Mouse (Mus musculus): ENCODE measurements around the gene Cib4. TPM values are rescaled to one million over a fixed set of nuclear protein-coding genes. Genes with fewer than 3 reads are reported as not detected.

Cib4 gene
- polyA plus RNA-seq, 1 experiment from 2014 or later: not detected

DNA sequence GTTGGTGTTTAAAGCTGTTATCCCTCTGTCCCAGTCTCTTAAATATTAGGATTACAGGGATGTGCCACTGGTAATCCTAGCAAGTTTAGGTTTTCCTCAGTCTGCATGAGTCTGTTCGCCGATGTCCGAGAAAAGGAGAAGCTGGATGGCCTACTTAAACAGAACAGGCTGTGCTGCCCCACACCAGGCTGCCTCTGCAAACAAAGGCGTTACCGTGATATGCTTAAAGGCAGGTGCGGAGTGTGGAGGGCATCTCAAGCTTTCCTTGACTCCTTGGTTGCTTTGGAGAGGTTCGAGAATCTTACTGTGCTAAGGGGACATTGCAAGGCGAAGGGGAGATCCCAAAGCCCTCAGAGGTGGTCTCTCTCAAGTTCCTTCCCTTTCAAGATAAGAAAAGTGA, 48.8 kb downstream of the Cib4 start:
- no peak overlapping the region for H3K9ac ChIP-seq
- WGBS: 88% methylated on average over 8 of the region's 8 CpGs
- no peak overlapping the region for H3K27ac ChIP-seq
- no peaks in the 10 kb centered on the region for H3K36me3 ChIP-seq (replicated peaks)
- H3K4me2 ChIP-seq: no peak overlapping the region
- no peak overlapping the region for H3K4me3 ChIP-seq (replicated peaks)
- H3K4me1 ChIP-seq: no peaks in the 10 kb centered on the region
- H3K9me3 ChIP-seq: no peaks in the 10 kb centered on the region
- no peak for ATAC-seq (ENCODE audit: low FRiP score)
- 0 out of 2 replicates have a peak, but pooled peaks cover 5% of the 10 kb centered on the region for H3K27me3 ChIP-seq

DNA sequence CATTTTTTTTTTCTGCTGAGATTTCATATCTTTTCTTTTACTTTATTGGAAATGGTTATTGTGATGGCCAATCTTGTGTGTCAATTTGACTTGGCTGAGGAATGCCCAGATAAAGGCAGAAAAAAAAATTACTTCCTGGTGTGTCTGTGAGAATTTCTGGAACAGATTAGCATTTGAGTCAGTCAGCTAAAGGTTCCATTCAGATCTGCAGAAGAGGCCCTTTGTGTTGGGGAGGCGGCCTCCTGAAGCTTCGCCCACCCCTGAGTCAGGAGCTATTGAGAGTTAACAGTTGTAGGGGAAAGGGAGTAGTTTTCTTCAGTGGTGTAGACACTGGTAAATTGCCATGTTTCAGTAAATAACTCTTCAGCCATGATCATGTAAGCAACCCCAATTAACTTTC, 50.3 kb downstream of the Cib4 start:
- H3K9me3 ChIP-seq: no peaks in the 10 kb centered on the region
- H3K27ac ChIP-seq: no peak overlapping the region
- H3K9ac ChIP-seq: no peak overlapping the region
- H3K4me1 ChIP-seq: no peaks in the 10 kb centered on the region
- H3K4me2 ChIP-seq: no peak overlapping the region
- no peak for ATAC-seq (ENCODE audit: low FRiP score)
- no peaks in the 10 kb centered on the region for H3K36me3 ChIP-seq (replicated peaks)
- no peak overlapping the region for H3K4me3 ChIP-seq (replicated peaks)
- WGBS: 32% methylated on average over 2 of the region's 2 CpGs
- 0 out of 2 replicates have a peak, but pooled peaks cover 5% of the 10 kb centered on the region for H3K27me3 ChIP-seq

DNA sequence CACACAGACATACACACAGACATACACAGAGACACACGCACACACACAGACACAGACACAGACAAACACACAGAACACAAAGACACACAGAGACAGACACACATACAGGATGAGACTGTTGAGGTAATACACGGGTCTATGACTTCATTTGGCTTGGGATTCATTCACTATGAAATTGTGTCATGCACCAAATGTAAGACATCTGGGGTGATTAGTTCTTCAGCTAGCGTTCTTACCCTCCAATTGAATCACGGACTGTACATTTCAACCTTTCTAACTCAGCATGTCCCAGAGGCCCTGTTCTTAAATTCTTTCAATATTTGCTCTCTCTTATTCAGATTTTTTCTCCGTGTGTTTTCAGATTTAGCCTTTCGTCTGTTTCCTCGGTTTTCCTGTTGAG, 51.0 kb downstream of the Cib4 start:
- WGBS: 90% methylated on average over 7 of the region's 7 CpGs
- no peak overlapping the region for H3K9ac ChIP-seq
- no peaks in the 10 kb centered on the region for H3K36me3 ChIP-seq (replicated peaks)
- no peak overlapping the region for H3K4me2 ChIP-seq
- H3K4me1 ChIP-seq: no peaks in the 10 kb centered on the region
- H3K9me3 ChIP-seq: no peaks in the 10 kb centered on the region
- no peak for ATAC-seq (ENCODE audit: low FRiP score)
- no peak overlapping the region for H3K27ac ChIP-seq
- 0 out of 2 replicates have a peak, but pooled peaks cover 5% of the 10 kb centered on the region for H3K27me3 ChIP-seq
- no peak overlapping the region for H3K4me3 ChIP-seq (replicated peaks)

DNA sequence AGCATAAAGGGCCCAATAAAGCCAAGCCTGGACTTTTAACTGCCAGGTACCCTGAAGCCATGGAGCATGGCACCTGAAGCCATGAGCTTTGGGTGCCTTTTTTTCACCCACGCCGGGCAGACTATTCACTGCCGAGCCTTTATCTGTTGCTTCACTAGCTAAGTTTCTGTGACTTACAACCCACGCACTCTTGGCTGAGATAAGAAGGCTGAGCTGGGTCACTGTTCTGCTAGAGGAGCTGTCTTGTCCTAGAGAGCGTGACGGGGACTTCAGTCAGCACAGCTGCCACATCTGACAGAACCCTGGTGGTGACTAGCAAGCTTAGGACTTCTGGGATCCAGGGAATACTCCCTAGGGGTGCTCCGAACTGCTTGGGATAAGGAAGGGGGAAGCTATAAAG, 51.9 kb downstream of the Cib4 start:
- Histone ChIP-seq H3K9ac (no peak overlapping the region), H3K9me3 (no peaks in the 10 kb centered on the region), H3K27ac (no peak overlapping the region), H3K36me3 (replicated peaks) (no peaks in the 10 kb centered on the region), H3K27me3 (0 out of 2 replicates have a peak, but pooled peaks cover 5% of the 10 kb centered on the region), H3K4me2 (no peak overlapping the region), H3K4me3 (replicated peaks) (no peak overlapping the region), H3K4me1 (no peaks in the 10 kb centered on the region)
- ATAC-seq (ENCODE audit: low FRiP score): no peak
- WGBS: 85% methylated on average over 7 of the region's 7 CpGs

DNA sequence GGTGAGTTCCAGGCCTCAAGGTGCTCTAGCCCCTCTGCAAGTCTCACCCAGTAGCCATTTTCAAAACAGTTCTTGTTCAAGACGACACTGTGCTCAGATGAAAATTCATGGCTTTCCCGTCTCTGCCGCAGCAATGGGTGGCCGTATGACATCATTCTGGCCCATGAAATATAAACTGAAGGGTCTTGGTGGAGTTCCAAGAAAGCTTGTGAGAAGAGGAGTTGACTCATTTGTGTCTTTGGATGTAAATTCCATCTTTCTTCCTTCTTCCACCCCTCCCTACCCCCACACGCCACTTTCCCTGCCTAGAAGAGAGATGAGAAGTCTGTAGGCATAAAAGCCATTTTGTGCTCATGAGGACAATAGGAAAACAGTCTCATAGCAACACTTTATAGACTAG, 54.8 kb downstream of the Cib4 start:
- H3K36me3 ChIP-seq (replicated peaks): no peaks in the 10 kb centered on the region
- H3K4me3 ChIP-seq (replicated peaks): no peak overlapping the region
- H3K27me3 ChIP-seq: 0 out of 2 replicates have a peak, but pooled peaks cover 5% of the 10 kb centered on the region
- no peak for ATAC-seq (ENCODE audit: low FRiP score)
- no peak overlapping the region for H3K27ac ChIP-seq
- WGBS: 88% methylated on average over 5 of the region's 5 CpGs
- H3K9me3 ChIP-seq: no peaks in the 10 kb centered on the region
- no peaks in the 10 kb centered on the region for H3K4me1 ChIP-seq
- no peak overlapping the region for H3K4me2 ChIP-seq
- H3K9ac ChIP-seq: no peak overlapping the region

DNA sequence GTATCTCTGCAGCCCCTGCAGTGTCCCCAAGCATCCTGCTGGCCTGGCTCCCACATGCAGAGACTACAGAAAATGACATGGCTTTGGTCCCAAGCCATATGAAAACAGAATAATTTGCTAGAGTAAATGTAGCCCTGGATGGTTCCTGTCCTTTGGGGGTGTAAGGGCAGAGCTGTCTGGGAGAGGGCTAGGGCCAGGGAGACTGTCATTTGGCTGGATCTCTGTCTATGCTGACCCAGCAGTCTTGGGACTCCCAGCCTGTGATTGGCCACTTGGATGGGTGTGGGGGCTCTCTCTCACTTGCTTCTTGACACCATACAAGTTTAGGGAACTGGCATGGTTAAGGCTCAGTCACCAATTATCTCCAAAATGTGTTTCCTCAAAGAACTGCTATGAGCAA, 55.4 kb downstream of the Cib4 start:
- Histone ChIP-seq H3K27ac (no peak overlapping the region), H3K4me1 (no peaks in the 10 kb centered on the region), H3K4me2 (no peak overlapping the region), H3K9me3 (no peaks in the 10 kb centered on the region), H3K4me3 (replicated peaks) (no peak overlapping the region), H3K36me3 (replicated peaks) (no peaks in the 10 kb centered on the region), H3K9ac (no peak overlapping the region), H3K27me3 (0 out of 2 replicates have a peak, but pooled peaks cover 5% of the 10 kb centered on the region)
- ATAC-seq (ENCODE audit: low FRiP score): no peak

DNA sequence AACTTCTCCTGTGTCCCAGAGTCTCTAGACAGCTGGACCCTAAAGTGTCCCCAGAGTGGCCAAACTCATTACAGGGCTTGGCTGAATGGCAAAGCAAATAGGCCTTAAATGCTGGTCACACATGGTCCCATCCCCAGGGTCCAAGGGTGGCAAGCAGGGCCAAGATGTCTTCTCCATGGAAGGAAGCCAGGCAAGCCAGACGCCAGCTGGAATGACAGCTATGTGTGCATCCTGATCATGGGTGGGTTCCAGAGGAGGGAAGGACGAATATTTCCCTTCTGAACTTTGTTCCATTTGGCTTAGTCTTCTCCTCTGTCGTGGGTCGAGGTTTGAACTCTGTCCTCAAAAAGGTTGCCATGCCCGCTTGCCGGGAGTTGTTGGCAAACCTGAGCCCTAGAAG, 60.5 kb downstream of the Cib4 start:
- ATAC-seq (ENCODE audit: low FRiP score): no peak
- no peaks in the 10 kb centered on the region for H3K9me3 ChIP-seq
- H3K27ac ChIP-seq: no peak overlapping the region
- WGBS: 79% methylated on average over 6 of the region's 6 CpGs
- H3K4me1 ChIP-seq: no peaks in the 10 kb centered on the region
- H3K36me3 ChIP-seq (replicated peaks): no peaks in the 10 kb centered on the region
- H3K4me2 ChIP-seq: no peak overlapping the region
- no peak overlapping the region for H3K9ac ChIP-seq
- no peak overlapping the region for H3K4me3 ChIP-seq (replicated peaks)
- H3K27me3 ChIP-seq: no peaks in the 10 kb centered on the region

DNA sequence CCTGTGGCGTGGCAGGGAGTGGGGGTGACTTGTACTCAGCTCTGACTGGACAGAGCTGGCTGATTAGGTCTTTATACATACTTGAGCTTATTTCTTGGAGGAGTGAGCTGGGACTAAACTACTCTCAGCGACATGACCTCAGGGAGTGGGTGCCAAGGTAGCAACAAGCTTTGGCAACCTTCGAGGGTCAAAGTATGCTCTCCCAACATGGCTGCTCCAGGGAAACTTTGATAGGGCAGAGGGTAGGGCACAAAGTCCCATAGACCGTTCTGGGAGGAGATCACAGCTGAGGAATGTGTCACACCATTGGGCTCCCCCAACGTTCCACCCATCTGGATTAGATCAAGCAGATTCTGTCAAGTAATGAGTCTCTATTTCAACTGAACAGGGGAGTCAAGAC, 61.0 kb downstream of the Cib4 start:
- no peaks in the 10 kb centered on the region for H3K9me3 ChIP-seq
- no peak overlapping the region for H3K9ac ChIP-seq
- H3K27me3 ChIP-seq: no peaks in the 10 kb centered on the region
- 85% methylated on average over 5 of the region's 5 CpGs for WGBS
- no peaks in the 10 kb centered on the region for H3K4me1 ChIP-seq
- no peak overlapping the region for H3K4me2 ChIP-seq
- no peak overlapping the region for H3K4me3 ChIP-seq (replicated peaks)
- no peaks in the 10 kb centered on the region for H3K36me3 ChIP-seq (replicated peaks)
- no peak for ATAC-seq (ENCODE audit: low FRiP score)
- H3K27ac ChIP-seq: no peak overlapping the region

DNA sequence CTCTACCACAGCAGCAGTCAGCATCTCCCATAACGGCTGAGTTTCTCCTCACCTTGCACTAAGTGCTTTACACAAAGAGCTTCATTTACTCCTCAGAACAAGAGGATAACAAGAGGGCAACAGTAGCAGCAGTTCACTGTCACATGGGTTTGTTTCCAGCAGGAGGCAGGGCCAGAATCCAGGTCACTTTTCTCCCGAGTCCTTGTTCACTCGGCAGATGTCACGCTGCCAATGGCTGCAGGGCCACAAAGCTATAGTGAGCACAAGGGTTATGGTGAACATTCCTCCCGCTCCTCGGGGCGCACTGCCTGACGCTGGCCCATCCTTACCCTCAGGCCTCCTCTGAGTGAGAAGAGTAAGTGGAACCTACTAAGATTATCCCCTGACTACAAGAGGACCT, 62.1 kb downstream of the Cib4 start:
- Histone ChIP-seq H3K9ac (no peak overlapping the region), H3K9me3 (no peaks in the 10 kb centered on the region), H3K36me3 (replicated peaks) (no peaks in the 10 kb centered on the region), H3K4me2 (no peak overlapping the region), H3K4me1 (no peaks in the 10 kb centered on the region), H3K4me3 (replicated peaks) (no peak overlapping the region), H3K27me3 (no peaks in the 10 kb centered on the region), H3K27ac (no peak overlapping the region)
- WGBS: 80% methylated on average over 8 of the region's 8 CpGs
- ATAC-seq (ENCODE audit: low FRiP score): no peak

DNA sequence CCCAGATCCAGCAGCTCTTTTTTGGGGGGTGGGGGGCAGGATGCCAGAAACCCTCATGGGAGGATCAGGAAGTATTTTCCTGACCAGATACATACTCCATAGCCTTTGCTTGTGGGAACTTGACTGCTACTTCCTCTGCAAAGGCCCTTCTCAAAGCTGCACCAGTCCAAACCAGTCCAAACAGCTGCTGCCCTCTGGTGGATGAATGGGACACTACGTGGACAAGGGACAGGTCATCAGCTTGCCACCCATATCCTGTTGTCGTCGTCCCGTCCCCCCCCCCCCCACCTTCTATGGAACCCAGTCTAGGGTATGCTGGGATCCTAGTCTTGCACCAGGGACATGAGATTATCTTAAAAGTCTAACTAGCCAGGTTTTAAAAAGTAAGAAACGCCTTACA, 63.3 kb downstream of the Cib4 start:
- H3K36me3 ChIP-seq (replicated peaks): no peaks in the 10 kb centered on the region
- 16% methylated on average over 5 of the region's 5 CpGs for WGBS
- H3K27ac ChIP-seq: no peak overlapping the region
- H3K4me3 ChIP-seq (replicated peaks): no peak overlapping the region
- ATAC-seq (ENCODE audit: low FRiP score): peak; percentile 60; the same call in 1 of the 2 replicates
- no peaks in the 10 kb centered on the region for H3K27me3 ChIP-seq
- H3K9me3 ChIP-seq: no peaks in the 10 kb centered on the region
- H3K4me2 ChIP-seq: no peak overlapping the region
- H3K4me1 ChIP-seq: no peaks in the 10 kb centered on the region
- no peak overlapping the region for H3K9ac ChIP-seq

DNA sequence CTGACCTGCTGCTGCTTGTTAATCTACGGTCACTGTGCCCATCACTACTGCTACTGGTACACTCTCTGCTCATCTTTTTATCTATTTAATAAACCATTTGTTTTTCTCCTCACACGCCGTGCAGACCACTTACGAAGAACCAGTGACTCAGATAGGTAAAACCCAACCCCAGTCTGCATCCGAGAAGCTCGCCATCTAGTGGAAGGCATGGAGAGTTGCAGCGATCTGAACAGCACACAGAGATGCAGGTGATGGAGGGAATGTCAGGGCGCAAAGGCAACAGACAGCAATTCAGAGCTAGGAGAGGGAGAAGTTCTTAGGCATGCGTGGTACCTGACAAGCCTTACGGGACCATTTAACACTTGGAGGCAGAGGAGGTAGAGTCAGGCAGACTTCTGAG, 69.1 kb downstream of the Cib4 start:
- no peak overlapping the region for H3K4me3 ChIP-seq (replicated peaks)
- H3K9me3 ChIP-seq: no peaks in the 10 kb centered on the region
- no peak overlapping the region for H3K27ac ChIP-seq
- ATAC-seq (ENCODE audit: low FRiP score): no peak
- H3K4me1 ChIP-seq: no peaks in the 10 kb centered on the region
- no peak overlapping the region for H3K4me2 ChIP-seq
- 45% methylated on average over 10 of the region's 10 CpGs for WGBS
- no peak overlapping the region for H3K9ac ChIP-seq
- H3K27me3 ChIP-seq: no peaks in the 10 kb centered on the region
- H3K36me3 ChIP-seq (replicated peaks): no peaks in the 10 kb centered on the region

DNA sequence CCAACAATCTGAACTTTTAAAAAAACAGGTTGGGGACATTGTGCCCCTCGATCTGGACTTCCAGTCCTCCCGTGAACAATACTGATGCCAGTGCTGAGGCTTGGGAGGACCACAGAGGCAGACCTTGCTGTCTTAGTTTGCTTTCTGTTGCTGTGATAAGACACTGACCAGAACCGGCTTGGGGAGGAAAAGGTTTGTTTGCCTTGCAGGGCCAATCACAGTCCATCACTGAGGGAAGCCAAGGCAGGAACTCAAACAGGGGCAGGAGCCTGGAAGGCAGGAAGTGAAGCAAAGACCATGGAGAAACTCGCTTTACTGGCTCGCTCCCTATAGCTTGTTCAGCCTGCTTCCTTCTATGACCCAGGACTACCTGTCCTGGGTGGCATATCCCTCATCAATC, 73.5 kb downstream of the Cib4 start:
- H3K4me1 ChIP-seq: peaks cover 5% of the 10 kb centered on the region
- no peak for ATAC-seq (ENCODE audit: low FRiP score)
- H3K27me3 ChIP-seq: peaks cover 5% of the 10 kb centered on the region
- no peak overlapping the region for H3K4me2 ChIP-seq
- H3K36me3 ChIP-seq (replicated peaks): no peaks in the 10 kb centered on the region
- no peak overlapping the region for H3K9ac ChIP-seq
- WGBS: 77% methylated on average over 5 of the region's 5 CpGs
- H3K9me3 ChIP-seq: no peaks in the 10 kb centered on the region
- H3K4me3 ChIP-seq (replicated peaks): no peak overlapping the region
- H3K27ac ChIP-seq: no peak overlapping the region

DNA sequence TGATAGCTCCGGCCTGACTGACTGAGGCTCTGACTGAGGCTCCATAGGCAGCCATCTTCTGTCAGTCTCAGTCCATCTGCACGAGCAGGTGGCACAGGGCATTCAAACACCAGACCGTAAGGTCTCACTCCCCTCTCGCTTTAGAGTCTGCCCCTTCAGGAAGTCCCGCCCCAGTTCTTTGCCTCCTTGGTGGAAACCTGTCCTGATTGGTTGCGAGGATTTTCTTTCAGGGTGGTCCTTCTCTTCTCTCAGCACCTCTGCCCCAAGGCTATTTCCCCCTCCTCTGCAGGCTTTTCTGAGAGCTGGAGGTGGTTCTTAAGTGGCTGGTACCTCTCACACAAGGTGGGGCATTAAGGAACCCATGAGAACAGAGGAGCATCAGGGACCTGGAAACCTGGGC, 75.2 kb downstream of the Cib4 start:
- Histone ChIP-seq H3K4me1 (peaks cover 19% of the 10 kb centered on the region), H3K9ac (no peak overlapping the region), H3K27ac (no peak overlapping the region), H3K36me3 (replicated peaks) (no peaks in the 10 kb centered on the region), H3K27me3 (peaks cover 22% of the 10 kb centered on the region), H3K4me2 (no peak overlapping the region), H3K4me3 (replicated peaks) (no peak overlapping the region), H3K9me3 (no peaks in the 10 kb centered on the region)
- 55% methylated on average over 6 of the region's 6 CpGs for whole genome bisulfite sequencing
- ATAC-seq (ENCODE audit: low FRiP score): no peak

DNA sequence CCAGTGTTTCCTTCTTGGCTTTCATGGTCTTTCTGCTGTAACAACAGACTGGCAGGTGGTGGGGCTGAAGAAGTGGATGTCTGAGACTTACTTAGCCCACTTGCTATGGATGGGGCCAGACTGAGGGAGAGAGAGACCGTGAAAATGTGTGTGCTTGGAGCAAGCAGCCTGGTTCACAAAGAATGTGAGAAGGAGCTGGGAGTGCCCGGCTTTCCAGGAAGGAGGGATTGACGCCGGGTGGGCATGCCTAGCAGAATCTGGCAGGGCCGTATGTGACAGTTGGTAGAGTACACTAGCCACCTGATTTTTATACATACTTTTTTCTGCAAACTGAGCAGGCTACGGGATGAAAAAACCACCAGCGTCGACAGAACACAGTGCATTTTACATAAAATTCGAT, 79.3 kb downstream of the Cib4 start:
- 32% methylated on average over 9 of the region's 9 CpGs for WGBS
- no peak overlapping the region for H3K27ac ChIP-seq
- peaks cover 28% of the 10 kb centered on the region for H3K4me1 ChIP-seq
- H3K9me3 ChIP-seq: no peaks in the 10 kb centered on the region
- no peak overlapping the region for H3K9ac ChIP-seq
- H3K27me3 ChIP-seq: peaks cover 39% of the 10 kb centered on the region
- H3K4me2 ChIP-seq: peak overlapping the region; percentile 54
- ATAC-seq (ENCODE audit: low FRiP score): no peak
- H3K4me3 ChIP-seq (replicated peaks): peak overlapping the region; percentile 34
- H3K36me3 ChIP-seq (replicated peaks): no peaks in the 10 kb centered on the region

All from forebrain, embryonic 12.5 days (tissue).